Mouse (Mus musculus) heart, adult 8-10 months (tissue): ENCODE measurements around the gene Casr. TPM values are rescaled to one million over a fixed set of nuclear protein-coding genes. Genes with fewer than 3 reads are reported as not detected.

ENCODE experiments used
- DNase-seq: peaks from one replicate; pipeline ENCODE4 v3.0.0; 2022; ENCODE audit warnings: low spot score
- total RNA-seq, 4 experiments: library from RNA; stranded (reverse); gene quantifications; 2 replicates each; pipeline ENCODE4 v1.2.4; 2022

Casr gene
- total RNA-seq, 4 experiments from 2014 or later = 0.16 to 0.54 TPM; not detected in 2

DNA sequence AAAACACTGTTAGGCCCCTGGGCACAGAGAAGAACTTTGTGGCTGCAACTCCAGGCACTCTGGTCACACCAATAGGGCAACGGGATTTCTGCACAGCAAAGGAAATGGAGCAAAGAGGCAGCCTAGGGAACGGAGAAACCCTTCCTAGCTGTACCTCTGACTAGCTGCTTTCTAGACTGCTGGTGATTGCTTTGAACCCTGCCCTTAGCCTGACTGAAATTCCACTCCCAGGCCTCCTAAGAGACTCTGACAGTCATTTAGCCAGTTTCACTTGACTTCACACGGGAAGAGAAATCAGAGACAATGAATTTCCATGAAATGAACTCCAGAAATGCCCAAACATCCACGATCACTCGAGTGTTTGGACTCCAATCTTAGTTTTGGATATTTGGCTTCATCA is 38.8 kb downstream of the Casr start:
- no peak for DNase-seq

DNA sequence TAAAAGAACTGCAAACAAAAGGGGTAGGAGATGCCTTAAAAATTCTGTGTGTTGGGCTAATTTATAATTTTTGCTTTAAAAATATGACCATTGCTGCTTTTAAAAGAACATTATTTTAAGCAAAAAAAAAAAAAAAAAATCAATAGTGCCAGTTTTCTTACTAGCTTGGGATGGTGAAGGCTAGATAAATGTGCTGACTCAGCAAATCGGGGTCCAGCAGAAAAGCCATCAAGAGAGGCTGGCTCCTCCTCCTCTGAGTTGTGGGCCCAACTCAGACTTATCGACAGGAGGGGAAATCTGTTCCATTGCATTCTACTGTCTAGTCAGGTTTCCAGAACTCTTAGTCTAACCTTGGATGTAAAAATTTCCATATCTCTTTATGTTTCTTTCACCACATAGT is 45.6 kb downstream of the Casr start:
- DNase-seq = no peak

DNA sequence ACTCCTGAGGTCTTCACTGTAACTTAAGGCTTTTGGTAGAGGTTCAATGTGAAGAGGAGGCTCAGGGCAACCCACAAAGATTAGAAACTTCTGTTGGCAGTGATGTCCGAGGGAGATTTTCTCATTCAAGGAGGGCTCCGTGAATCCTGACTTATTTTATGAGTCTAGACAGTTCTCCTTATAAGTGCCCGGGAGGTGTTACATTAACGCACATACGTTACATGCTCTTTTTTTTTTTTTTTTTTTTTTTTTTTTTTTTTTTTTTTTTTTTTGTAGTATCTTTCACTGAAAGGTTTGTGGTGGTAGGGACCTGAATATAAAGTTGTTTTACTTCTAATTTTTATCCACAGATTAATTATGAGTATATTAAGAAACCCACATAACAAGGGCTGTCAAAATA is 54.6 kb downstream of the Casr start:
- no peak for DNase-seq

DNA sequence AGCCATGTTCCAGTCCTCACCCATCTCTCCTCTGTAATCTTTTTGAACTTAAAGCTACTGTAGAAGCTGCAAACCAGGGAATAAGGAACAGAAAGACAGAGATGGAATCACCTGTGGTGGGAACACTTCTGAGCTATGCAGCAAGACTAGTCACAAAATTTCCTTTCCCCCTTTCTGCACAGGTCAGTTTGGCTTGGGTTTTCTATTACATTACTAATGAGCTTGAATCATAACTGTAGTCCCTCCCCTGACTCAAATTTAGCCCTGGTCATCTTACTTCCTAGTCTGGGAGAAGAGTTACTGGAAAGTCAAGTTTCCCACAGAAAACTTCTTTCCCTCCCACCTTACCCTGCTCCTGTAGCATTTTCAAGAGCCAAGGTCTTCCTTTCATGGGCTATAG is 55.1 kb downstream of the Casr start:
- no peak for DNase-seq

DNA sequence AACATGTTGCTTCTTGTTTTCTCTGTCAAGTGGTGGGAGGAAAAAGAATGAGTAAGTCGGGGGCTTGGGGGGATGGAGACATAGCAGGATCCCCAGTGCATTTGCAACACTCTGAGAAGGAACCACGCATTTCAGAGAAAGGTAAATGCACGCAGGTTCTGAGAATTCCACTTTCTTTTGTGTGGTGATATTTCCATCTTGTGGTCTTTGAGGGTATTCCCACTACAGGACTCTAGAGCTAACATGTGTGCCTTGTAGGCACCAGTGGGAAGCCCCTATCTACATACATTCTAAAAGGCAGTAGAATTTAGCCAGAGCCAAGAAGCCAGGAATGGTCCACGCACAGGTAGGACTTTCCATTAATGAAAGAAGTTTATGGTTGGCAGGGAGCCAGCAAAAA is 56.0 kb downstream of the Casr start:
- DNase-seq = no peak

DNA sequence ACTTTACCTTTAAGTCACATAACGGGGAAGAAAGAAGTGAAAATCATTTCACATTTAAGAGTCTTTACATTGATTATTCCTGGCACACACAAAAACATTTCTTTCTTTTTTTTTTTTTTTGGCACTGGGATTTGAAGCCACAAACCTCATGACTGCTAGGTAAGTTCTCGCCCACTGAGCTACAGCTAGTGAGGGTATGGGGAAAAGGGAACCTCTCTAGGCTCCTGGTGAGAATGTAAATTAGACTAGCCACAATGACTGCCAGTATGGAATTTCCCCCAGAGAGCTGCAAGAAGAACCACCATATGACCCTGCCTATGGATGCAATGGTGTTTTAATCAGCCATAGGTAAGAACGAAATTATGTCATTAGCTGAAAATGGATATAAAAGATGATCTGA is 56.8 kb downstream of the Casr start:
- no peak for DNase-seq

DNA sequence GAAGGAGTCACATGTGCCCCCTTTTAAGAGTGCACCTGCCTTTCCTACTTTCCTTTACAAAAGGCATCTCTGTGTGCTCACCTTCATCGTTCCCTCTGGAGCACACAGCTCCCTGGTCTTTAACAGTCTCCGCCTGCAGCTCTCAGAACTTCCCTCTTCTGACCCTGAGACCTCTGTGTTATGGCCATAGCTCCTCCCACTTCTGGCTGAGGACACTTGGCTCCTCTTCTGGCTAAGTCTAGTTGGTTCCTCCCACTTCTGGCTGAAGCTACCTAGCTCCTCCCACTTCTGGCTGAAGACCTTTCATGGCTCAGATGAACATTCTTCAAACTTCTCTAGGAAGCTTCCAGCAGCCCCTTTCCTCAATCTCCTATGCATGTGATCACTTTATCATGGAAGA is 59.7 kb downstream of the Casr start:
- no peak for DNase-seq

DNA sequence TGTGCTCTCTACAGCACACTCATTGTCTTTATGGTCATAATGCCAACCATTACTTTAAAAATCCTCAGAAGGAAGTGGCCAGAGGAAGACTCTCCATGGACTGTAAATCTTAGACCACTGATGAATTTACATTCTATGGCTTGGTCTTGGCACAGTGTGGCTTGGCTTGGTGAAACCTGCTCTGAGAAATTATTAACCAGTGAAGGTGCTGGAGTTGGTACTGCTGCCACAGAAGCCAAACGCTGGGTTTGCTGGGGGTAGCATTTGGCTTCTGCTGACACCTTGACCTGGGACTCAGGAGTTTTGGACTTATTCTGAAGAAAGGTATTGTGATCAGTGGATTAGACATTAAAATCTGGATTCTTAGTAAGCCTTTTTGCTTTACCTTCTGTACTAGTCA is 69.5 kb downstream of the Casr start:
- DNase-seq = no peak

DNA sequence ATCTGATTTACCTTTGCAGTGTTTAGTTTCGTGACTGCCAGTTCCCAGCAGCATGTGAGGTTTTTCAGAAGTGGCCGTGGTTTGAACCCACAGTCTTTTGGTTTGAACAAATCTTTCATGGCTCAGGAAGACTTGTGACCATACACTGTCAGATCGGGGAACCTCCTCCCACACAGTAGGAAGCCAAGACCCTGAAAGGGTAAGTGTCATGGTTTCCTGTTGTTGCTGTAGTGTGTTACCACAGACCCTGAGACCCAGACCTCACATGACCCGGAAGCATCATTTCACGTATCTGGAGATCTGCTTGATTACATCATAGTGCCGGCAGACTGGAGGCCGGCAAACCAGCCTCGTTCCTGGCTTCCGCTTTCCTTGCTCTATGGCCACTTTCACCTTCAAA is 85.1 kb downstream of the Casr start:
- peak; percentile 1 for DNase-seq

DNA sequence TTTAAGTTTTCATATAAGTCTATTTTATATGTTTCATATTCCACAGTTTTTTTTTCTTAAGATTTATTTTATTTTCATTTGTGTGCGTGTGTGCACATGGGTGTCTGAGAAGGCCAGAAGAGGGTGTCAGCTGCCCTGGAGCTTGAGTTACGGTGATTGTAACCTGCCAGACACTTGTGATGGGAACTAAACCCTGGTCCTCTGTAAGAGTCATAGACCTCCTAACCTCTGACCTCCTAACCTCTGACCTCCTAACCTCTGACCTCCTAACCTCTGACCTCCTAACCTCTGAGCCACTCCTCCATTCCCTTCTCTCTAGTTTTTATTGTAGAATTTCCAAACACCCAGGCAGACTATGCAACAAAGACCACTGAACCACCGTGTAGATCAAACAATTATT is 86.4 kb downstream of the Casr start:
- DNase-seq = no peak

DNA sequence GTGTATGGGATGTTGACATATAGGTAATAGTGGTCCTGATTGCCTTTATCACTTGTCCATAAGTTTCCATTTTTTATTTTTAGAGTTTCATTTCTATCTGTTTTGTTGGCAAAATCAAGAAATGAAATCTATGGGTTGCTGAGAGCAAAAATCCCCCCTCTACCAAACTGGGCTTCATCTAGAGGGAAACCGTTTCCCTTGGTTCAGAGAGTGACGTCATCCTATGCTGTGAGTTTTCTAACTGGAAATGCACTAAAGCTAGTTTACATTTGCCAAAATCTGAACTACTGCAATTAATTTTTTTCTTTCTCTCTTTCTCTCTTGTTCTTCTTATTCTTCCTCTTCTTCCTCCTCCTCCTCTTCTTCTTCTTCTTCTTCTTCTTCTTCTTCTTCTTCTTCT is 87.1 kb downstream of the Casr start:
- DNase-seq = no peak

DNA sequence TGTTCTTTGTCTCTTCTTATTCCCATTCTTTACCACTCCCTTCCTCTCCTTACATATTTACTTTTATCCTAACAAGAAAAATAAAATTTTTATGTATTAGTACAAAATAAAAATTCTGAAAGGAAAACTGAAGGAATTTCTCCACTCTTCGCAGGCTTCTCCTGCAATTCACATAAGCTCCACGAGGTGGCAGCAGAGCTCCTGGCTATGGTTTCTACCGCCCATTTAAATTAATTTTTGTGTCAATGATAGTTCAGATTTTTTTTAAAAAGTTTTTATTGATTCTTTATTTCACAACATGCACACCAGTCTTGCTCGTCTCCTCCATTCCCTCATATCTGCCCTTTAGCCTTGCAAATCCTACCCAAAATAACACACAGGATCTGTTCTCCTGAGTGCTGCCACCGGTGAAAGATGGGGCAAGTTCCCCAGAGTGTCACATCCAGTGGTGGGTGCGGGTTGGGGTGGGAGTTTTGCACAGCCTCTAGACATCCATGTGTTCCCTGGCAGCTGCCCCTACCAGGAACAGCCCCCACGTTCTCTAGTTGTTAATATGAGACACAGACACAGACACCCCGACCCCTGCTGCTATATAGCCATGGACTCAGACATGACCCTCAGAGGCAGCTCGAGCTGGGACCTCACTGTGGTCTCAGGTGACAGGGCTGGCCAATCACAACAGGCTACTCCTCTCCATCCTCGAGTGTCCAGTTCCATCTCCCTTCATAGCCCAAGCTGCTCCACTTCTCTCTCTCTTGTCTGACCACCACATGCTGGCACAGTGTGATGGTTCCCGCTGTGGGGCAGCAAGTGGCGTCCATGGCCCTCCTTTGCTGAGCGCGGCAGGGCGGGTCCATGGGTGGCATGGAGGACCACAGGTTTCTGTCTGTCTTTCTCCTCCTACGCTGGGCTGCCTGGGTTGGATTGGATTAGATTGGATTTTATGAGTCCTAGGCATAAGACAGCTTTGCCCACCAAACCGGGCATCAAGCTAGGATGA is 88.4 kb downstream of the Casr start:
- DNase-seq = peak; percentile 25

DNA sequence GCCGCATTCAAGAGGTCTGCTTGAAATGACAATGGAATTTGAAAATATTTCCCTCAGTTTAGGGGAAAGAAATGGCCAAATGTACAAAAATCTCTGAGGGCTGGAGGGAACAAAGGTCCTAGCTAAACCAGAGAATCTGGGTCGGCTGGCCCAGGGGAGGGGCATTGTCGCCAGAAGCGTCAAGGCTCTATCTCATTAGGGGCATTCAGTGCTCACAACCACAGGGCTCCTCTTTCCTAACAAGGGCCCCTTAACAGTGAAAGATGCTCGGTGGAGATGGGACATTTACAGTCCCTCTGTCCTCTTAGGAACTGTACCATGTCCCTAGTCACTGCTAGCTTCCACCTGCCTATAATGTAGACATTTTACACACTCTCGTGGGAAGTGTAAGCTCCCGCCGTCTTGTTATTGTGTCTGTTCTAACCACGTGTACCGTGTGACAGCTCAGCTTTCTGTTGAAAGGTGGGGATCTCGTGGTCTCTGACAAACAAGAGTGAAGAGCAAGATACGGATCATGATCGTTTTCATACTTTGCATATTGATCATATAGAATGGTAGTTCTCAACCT is 90.8 kb downstream of the Casr start:
- DNase-seq = no peak

DNA sequence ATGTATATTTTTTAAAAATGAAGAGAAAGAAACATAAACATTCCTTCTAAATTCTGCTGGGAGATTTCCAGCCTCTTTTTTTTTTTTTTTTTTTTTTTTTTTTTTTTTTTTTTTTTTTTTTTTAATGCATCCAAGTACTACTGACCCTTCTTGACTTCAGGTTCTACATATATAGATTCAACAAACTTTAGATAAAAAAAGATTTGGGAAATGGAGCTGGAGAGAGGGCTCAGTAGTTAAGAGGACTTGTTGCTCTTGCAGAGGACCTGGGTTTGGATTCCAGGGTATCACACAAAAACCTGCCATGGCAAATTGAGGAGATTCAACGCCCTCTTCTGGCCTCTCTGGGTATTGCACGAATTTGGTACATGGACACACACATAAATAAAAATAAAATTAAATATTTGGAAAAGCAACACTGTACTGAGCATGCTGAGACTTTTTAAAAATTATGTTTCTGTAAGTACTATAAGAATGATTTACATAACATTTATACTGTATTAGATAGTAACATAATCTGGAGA is 91.9 kb downstream of the Casr start:
- peak; percentile 17 for DNase-seq

DNA sequence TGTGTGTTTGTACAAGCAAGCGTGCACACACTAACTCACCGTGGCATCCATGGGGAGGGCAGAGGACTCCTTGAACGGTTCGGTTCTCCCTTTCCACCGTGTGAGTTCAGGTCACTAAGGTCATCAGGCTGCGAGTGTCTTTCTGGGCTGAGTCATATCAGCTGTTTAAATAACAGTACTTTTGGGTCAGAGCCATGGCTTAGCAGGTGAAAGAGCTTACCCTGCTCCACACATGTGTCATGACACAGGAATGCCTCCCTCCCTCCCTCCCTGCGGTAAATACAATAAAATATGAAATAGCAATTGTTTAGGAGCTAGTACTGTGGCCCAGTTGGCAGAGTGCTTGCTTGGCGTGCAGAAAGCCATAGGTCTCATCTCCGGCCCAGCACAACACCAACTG is 92.6 kb downstream of the Casr start:
- DNase-seq = no peak

DNA sequence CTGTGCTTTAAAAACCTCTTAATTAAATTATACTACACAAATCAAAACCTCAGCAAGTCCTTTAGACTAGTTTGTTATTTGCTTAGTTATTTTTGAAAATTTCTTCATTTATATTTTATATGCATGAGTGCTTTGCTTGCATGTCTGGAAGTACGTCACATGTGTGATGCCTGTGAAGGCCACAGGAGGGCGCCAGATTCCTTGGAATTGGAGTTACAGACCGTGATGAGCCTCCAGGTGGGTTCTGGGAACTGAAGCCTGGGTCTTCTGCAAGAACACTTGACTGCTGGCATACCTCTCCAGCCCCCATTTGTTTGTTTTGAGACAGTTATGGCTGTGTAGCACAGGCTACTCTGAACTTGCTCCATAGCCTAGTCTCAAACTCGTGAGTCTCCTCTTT is 93.1 kb downstream of the Casr start:
- no peak for DNase-seq

DNA sequence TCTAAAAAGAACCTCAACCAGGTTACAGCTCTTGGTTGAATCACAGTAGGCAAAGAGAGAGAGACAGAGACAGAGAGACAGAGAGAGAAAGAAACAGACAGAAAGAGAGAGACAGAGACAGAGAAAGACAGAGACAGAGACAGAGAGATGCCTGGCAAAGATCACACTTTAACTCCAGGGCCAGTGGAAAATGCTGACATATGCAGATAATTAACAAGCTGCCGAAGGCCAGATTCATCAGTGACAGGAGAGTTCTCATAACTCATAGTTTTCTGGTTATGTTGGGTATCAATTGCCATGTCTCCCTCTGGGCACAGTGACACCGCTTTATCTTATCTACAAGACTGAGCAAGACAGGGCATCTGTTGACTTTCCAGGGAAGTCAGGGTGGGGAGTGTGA is 94.0 kb downstream of the Casr start:
- DNase-seq = no peak

DNA sequence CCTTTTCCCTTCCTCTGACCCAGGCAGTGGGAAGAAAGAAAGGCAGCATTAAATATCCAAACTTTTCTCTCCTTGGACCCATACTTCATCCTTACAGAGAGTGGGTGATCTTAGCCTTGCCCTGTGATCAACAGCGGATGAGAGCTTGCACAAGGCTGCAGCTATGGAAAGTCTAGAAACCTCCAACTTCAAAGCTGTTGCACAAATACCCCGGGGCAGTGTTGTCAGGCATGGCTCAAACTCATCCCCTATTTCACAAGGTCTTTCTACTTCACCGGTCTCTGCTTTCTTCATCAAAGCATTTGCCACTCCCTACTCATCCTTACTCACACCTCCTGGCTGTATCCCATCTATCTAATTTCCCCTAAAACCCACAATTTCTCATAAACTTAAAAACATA is 96.5 kb downstream of the Casr start:
- DNase-seq = no peak

DNA sequence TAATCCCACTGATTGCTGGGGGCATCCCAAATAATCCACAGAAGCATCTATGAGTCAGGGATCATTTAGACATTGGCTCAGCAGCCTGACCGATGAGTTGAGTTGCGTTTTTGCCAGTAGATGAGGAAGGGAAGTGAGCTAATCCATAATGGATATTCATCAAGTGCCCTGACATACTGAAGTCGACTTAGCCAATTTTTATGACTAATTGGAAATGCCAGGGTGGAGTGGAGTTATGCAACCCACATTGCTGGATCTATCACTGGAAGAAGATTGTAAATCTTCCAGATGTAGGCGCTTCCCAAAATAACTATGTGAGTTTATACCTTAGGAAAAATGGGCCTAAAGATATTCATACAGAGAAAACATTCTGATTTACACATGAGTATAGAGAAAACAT is 97.9 kb downstream of the Casr start:
- no peak for DNase-seq

DNA sequence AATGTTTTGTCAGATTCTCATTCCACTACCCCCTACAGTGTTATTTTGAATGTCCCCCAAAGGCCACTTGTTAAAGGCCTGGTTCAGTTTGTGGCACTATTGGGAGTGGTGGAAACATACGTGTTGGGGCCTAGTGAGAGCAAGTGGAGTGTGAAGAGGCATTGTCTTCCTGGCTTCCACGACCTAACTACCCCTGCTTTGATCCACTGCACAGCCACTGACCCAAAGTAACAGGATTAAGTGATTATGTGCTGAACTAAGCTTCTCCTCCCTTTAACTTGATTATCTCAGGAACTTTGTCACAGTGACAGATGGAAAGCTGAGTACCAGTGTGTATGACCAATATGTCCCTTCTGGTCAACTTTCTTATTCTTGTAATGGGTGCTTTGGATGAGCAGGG is 101.5 kb downstream of the Casr start:
- no peak for DNase-seq

DNA sequence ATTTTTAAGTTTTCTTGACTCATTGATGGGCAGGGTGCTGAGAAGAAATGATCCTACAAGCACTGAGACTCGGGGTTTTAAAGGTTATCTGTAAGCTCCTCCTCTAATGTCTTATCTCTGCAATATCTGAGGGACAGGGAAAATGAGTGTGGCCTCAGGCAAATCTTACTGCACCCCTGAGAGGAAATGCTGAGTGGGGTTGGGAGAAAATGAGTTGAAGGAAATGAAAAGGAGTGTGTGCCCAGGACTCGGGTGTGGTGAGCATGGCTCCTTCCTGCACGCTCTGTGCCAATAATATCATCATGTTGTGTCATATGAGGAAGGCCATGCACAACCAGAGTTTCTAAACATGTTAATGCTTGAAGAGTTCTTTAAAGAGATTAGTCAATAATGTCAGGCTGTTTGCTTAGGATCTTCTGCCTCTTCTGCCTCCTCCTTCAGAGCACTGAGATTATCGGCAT is 106.6 kb downstream of the Casr start, which contains the start of gene Stfa3:
Stfa3 (minus strand) TSS at position 51 of the 461 bp plus-strand sequence.
- DNase-seq = no peak
